Mouse (Mus musculus) hindbrain, embryonic 16.5 days (tissue): ENCODE data around the gene Gm5868. TPM values are rescaled to one million over a fixed set of nuclear protein-coding genes. Genes with fewer than 3 reads are reported as not detected.
A peak's percentile ranks its signal among the peaks of the same experiment; 100 is the strongest.

Experiments
- ATAC-seq: fragments of 200-750 bp; cut with Nextera tagmentation; 2 replicates; pipeline ENCODE4 v1.8.0; 2017; ENCODE audit warnings: moderate TSS enrichment, moderate library complexity
- H3K27ac ChIP-seq: fragments of 300-500 bp; sonication (generic); 2 replicates; pipeline ENCODE4 v1.5.1; 2014; ENCODE audit warnings: low read depth, mild to moderate bottlenecking, control low read depth, low read length, moderate library complexity
- H3K27me3 ChIP-seq: fragments of 300-500 bp; sonication (generic); replicated peaks from 2 replicates; pipeline ENCODE4 v1.6.1; 2014; ENCODE audit warnings: low read length; ENCODE audit not compliant: control insufficient read depth, insufficient read depth
- H3K36me3 ChIP-seq: fragments of 300-500 bp; sonication (generic); 2 replicates; pipeline ENCODE4 v1.6.1; 2014; ENCODE audit warnings: mild to moderate bottlenecking, low read length, moderate library complexity, mixed read lengths; ENCODE audit not compliant: control insufficient read depth, insufficient read depth
- H3K4me1 ChIP-seq: fragments of 300-500 bp; sonication (generic); 2 replicates; pipeline ENCODE4 v1.6.1; 2014; ENCODE audit warnings: low read depth, low read length; ENCODE audit not compliant: control insufficient read depth, insufficient read depth
- H3K4me2 ChIP-seq: fragments of 300-500 bp; sonication (generic); 2 replicates; pipeline ENCODE4 v1.6.1; 2014; ENCODE audit warnings: mild to moderate bottlenecking, low read length, control low read depth, moderate library complexity
- H3K4me3 ChIP-seq: fragments of 300-500 bp; sonication (generic); 2 replicates; pipeline ENCODE4 v1.5.1; 2014; ENCODE audit warnings: mild to moderate bottlenecking, low read length, control low read depth, moderate library complexity
- H3K9ac ChIP-seq: fragments of 300-500 bp; sonication (generic); 2 replicates; pipeline ENCODE4 v1.6.1; 2014; ENCODE audit warnings: low read depth, mild to moderate bottlenecking, control low read depth, low read length, moderate library complexity
- H3K9me3 ChIP-seq: fragments of 300-500 bp; sonication (generic); 2 replicates; pipeline ENCODE4 v1.6.1; 2014; ENCODE audit warnings: mild to moderate bottlenecking, low read length, moderate library complexity; ENCODE audit not compliant: control insufficient read depth
- whole genome bisulfite sequencing: fragments of 180-500 bp; shearing (Covaris S2); extraction: QIAGEN DNeasy Blood & Tissue Kit; methylation state at CpG from one replicate; pipeline ENCODE4 v1.1.7; 2014; 5-methylcytosine and 5-hydroxymethylcytosine counted together
- polyA plus RNA-seq: library from polyadenylated mRNA; unstranded; fragments of >200 nt; fragmentation: Nextera tagmentation; extraction: Ambion mirVana; gene quantifications from 2 replicates; pipeline ENCODE4 v1.2.1, GENCODE M21; 2015

Gene Gm5868
- polyA plus RNA-seq, 1 experiment from 2014 or later = 8.3 TPM

- peak overlapping the region; percentile 79 for H3K4me2 ChIP-seq
- peak overlapping the region; percentile 95 for H3K9ac ChIP-seq
- H3K9me3 ChIP-seq = no peaks in the 10 kb centered on the region
- peaks cover 6% of the 10 kb centered on the region for H3K4me1 ChIP-seq
- H3K36me3 ChIP-seq = 0 out of 2 replicates have a peak, but pooled peaks cover 3% of the 10 kb centered on the region
- no peaks in the 10 kb centered on the region for H3K27me3 ChIP-seq
- peak overlapping the region; percentile 98 for H3K4me3 ChIP-seq
- WGBS = under 1% methylated on average over 39 of the region's 57 CpGs
- H3K27ac ChIP-seq = peak overlapping the region; percentile 80
- ATAC-seq = peak; percentile 81
These were observed 28.4 kb downstream of the Gm5868 start for GRCm38 (mm10) chr5:72558716-72559526.

- Histone ChIP-seq H3K36me3 (peaks cover 3% of the 10 kb centered on the region; the same call in 1 of the 2 replicates), H3K9me3 (no peaks in the 10 kb centered on the region), H3K27ac (no peak overlapping the region), H3K9ac (no peak overlapping the region), H3K4me1 (peaks cover 6% of the 10 kb centered on the region), H3K27me3 (no peaks in the 10 kb centered on the region), H3K4me3 (no peak overlapping the region), H3K4me2 (no peak overlapping the region)
- no peak for ATAC-seq
- WGBS = 84% methylated on average over 3 of the region's 3 CpGs
These were observed 31.1 kb downstream of the Gm5868 start for GRCm38 (mm10) chr5:72556245-72556644.

- peaks cover 3% of the 10 kb centered on the region; the same call in 1 of the 2 replicates for H3K36me3 ChIP-seq
- no peak overlapping the region for H3K4me2 ChIP-seq
- ATAC-seq = no peak
- H3K4me3 ChIP-seq = no peak overlapping the region
- no peak overlapping the region for H3K9ac ChIP-seq
- no peaks in the 10 kb centered on the region for H3K27me3 ChIP-seq
- H3K27ac ChIP-seq = no peak overlapping the region
- no peaks in the 10 kb centered on the region for H3K9me3 ChIP-seq
- H3K4me1 ChIP-seq = no peaks in the 10 kb centered on the region
- WGBS = 93% methylated on average over 3 of the region's 3 CpGs
These were observed 36.1 kb downstream of the Gm5868 start for GRCm38 (mm10) chr5:72551209-72551608.

Other genes with a start within 250 kb of the Gm5868 start
- gene Corin, start 83.1 kb downstream of the Gm5868 start, polyA plus RNA-seq = 1.1 and 3.0 TPM in 2 replicates
- 9.3 and 11.6 TPM in 2 replicates for gene Nfxl1, start 27.9 kb downstream of the Gm5868 start, polyA plus RNA-seq
- 4.4 and 5.4 TPM in 2 replicates for gene Zar1, start 6.3 kb downstream of the Gm5868 start, polyA plus RNA-seq
- not detected in 2 replicates for gene Cnga1, start 56.7 kb upstream of the Gm5868 start, polyA plus RNA-seq
- 0.64 and 1.9 TPM in 2 replicates for gene Nipal1, start 60.2 kb upstream of the Gm5868 start, polyA plus RNA-seq
- 0.22 and 0.23 TPM in 2 replicates for gene Txk, start 165.2 kb upstream of the Gm5868 start, polyA plus RNA-seq